Mouse (Mus musculus) G1E (cell line): ENCODE measurements at regions not wholly inside any gene's neighbourhood (a gene's known extent, or its start where the extent isn't known, plus 50 kb on each side); places are given as distances from the start of the nearest gene placed in this dataset.

Source experiments
- CTCF ChIP-seq: IDR thresholded peaks from 2 replicates; pipeline ENCODE4 v1.5.1; 2012; ENCODE audit warnings: low read depth, low read length, inconsistent platforms, mixed read lengths
- TAL1 ChIP-seq: conservative IDR thresholded peaks from 2 replicates; pipeline ENCODE4 v1.6.1; 2012; ENCODE audit warnings: low read depth, low read length, inconsistent platforms, mixed read lengths

DNA sequence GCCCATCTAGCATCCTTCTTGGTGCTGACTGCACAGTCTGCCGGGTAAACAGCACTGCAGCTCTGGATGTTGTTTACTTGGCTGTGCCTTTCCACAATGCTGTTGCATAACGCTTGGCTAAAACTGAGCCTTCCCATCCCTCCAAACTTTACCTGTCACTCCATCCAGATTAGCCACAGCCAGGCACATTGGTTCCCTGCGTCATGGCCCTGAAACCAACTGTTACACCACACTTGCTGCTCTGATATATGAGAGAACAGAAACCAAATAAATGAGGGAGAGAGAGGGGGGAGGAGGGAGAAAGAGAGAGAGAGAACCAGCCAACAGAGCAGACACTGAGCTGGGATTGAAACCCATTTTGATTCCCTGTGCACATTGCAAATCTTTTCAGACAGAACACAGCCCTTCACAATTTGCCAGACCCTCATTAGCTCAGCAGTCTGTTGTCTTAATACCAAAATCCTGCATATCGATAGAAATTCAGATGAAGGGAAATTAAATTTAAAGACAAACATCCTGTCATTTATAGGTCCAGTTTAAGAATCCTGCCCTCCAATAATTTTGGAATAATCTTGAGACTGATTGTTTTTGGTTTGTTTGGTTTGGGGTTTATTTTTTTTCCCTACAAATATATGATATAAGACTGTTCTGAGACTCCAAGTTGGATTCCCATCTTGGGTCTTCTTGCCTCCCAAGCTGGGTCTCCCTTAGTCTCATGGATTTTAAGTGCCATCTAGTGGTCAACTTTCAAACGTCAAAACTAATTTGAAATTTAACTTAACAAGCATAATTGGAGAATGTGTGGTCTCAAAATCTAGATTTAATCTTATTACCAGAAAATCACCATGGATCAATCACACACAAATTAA, 154.6 kb upstream of the Gcfc2 start:
- no peak for TF ChIP-seq CTCF
- TF ChIP-seq TAL1 = no peak
